Mouse (Mus musculus): Measurements from ENCODE around the gene Pvr. TPM values are rescaled to one million over a fixed set of nuclear protein-coding genes. Genes with fewer than 3 reads are reported as not detected.

Pvr gene
- polyA plus RNA-seq, 1 experiment: 16.5 TPM

DNA sequence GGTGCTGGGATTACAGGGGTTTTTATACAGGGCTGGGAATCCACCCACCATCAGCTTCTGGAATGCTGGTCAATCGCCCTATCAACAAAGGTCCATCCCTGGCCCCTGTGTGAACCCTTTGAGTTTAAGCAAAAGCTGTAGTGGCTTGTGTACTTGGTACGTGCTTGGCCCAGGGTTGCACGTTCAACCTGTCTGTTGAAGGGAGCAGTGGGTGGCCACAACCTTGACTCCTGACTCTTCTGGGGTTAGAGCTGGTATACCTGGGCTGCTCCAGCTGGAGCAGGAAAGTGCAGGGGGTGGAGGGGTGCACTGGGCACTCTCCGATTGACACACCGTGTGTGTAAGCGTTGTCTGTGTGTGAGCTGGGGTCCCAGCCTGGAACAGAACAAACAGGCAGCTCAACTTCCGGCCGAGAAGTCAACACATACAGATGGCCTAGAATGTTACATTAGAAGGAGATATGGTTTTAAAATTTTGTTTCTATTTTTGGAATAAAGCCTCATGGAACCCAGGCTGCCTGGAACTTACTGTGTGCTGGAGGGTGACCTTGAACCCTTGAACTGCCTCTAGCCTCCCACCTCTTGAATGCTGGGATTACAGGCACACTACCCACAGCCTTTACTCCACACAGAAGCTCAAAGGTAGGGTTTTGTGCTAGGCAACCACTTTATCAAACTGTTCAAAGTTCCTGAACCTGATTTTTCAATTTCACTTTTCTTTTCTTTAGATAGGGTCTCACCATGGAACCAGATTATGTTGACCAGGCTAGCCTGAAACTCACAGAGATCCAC, 55.5 kb downstream of the Pvr start:
- Histone ChIP-seq H3K4me3 (ENCODE audit: insufficient read depth, poor library complexity, severe bottlenecking) (no peak overlapping the region), H3ac (ENCODE audit: control insufficient read depth, insufficient read length, low read depth) (no peak overlapping the region), H3K27me3 (ENCODE audit: control insufficient read depth, insufficient read depth, insufficient read length) (no peaks in the 10 kb centered on the region)

DNA sequence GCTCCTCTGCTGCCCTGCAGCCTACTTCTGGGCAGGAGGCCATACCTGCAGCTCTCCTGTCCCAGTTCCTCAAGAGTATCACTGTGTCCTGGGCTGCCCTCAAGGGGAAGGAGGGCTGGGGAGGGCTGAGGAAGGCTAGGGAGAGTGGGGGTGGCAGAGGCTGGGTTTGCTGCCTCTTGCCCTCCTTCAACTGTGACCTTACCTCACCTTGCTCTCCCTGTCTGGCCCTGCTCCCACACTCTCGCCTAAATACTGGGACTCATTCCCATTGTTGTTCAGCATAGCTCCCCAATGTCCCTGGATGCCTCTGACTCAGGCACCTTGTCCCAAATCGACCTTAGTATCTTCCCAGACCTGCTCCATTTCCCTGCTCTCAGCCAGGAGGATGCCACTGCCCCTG, 56.7 kb downstream of the Pvr start:
- no peaks in the 10 kb centered on the region for H3K27me3 ChIP-seq (ENCODE audit: control insufficient read depth, insufficient read depth, insufficient read length)
- H3ac ChIP-seq (ENCODE audit: control insufficient read depth, insufficient read length, low read depth): no peak overlapping the region
- no peaks in the 10 kb centered on the region for H3K36me3 ChIP-seq (ENCODE audit: control insufficient read depth, insufficient read depth)
- no peak for TF ChIP-seq MYOG (IDR thresholded peaks at IDR 0.05; ENCODE audit: control insufficient read depth, extremely low read depth, insufficient read length)
- TF ChIP-seq USF1 (IDR thresholded peaks at IDR 0.05; ENCODE audit: low read depth): no peak
- TF ChIP-seq CTCF (IDR thresholded peaks at IDR 0.05; ENCODE audit: control insufficient read depth, insufficient read depth, insufficient read length): no peak
- TF ChIP-seq CEBPB (IDR thresholded peaks at IDR 0.05; ENCODE audit: low read depth): no peak
- no peak for TF ChIP-seq FOSL1 (IDR thresholded peaks at IDR 0.05; ENCODE audit: insufficient read depth, low read length, poor library complexity, severe bottlenecking)
- TF ChIP-seq MAX (IDR thresholded peaks at IDR 0.05): no peak
- no peak for TF ChIP-seq MYOD1 (IDR thresholded peaks at IDR 0.05; ENCODE audit: control insufficient read depth, insufficient read length, low read depth)
- no peaks in the 10 kb centered on the region for H3K79me3 ChIP-seq (ENCODE audit: low read depth)
- H3K79me2 ChIP-seq (ENCODE audit: control insufficient read depth, insufficient read depth): no peaks in the 10 kb centered on the region
- H3K4me3 ChIP-seq (ENCODE audit: insufficient read depth, poor library complexity, severe bottlenecking): no peak overlapping the region

More for the DNA sequence above, 55.5 kb downstream of the Pvr start:
- H3K79me3 ChIP-seq (ENCODE audit: low read depth): no peaks in the 10 kb centered on the region
- TF ChIP-seq CEBPB (IDR thresholded peaks at IDR 0.05; ENCODE audit: low read depth) (no peak), MAX (IDR thresholded peaks at IDR 0.05) (no peak), USF1 (IDR thresholded peaks at IDR 0.05; ENCODE audit: low read depth) (no peak), MYOD1 (IDR thresholded peaks at IDR 0.05; ENCODE audit: control insufficient read depth, insufficient read length, low read depth) (no peak), CTCF (IDR thresholded peaks at IDR 0.05; ENCODE audit: control insufficient read depth, insufficient read depth, insufficient read length) (no peak), MYOG (IDR thresholded peaks at IDR 0.05; ENCODE audit: control insufficient read depth, extremely low read depth, insufficient read length) (no peak), FOSL1 (IDR thresholded peaks at IDR 0.05; ENCODE audit: insufficient read depth, low read length, poor library complexity, severe bottlenecking) (no peak)
- no peaks in the 10 kb centered on the region for H3K79me2 ChIP-seq (ENCODE audit: control insufficient read depth, insufficient read depth)
- H3K36me3 ChIP-seq (ENCODE audit: control insufficient read depth, insufficient read depth): no peaks in the 10 kb centered on the region

DNA sequence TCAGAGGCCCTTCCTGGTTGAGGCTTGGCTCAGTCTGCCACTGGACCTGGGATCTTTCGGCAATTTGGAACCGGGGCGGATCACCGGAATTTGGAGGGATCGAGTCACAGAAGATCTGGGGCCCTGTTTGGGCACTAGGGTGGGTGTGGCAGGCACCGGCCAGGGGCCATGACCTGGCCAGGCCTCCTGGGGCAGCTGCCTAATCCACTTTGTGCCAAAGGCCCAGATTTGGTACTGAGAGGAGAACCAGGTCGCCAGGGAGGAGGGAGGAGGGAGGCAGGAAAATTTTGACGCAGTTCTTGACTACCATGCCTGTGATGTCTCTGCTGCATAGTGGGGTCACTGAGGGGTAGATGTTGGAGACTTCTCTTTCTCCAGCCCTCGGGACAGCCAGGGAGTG, 59.8 kb downstream of the Pvr start, which contains the start of gene Ceacam16:
Ceacam16 (minus strand) TSS at position 101 of the 400 bp plus-strand sequence.
- Histone ChIP-seq H3K79me3 (ENCODE audit: low read depth) (no peaks in the 10 kb centered on the region), H3K36me3 (ENCODE audit: control insufficient read depth, insufficient read depth) (no peaks in the 10 kb centered on the region), H3K27me3 (ENCODE audit: control insufficient read depth, insufficient read depth, insufficient read length) (no peaks in the 10 kb centered on the region), H3ac (ENCODE audit: control insufficient read depth, insufficient read length, low read depth) (no peak within 1 kb of the TSS), H3K79me2 (ENCODE audit: control insufficient read depth, insufficient read depth) (no peaks in the 10 kb centered on the region), H3K4me3 (ENCODE audit: insufficient read depth, poor library complexity, severe bottlenecking) (no peak within 1 kb of the TSS)
- TF ChIP-seq FOSL1 (IDR thresholded peaks at IDR 0.05; ENCODE audit: insufficient read depth, low read length, poor library complexity, severe bottlenecking) (no peak), MYOG (IDR thresholded peaks at IDR 0.05; ENCODE audit: control insufficient read depth, extremely low read depth, insufficient read length) (no peak), MAX (IDR thresholded peaks at IDR 0.05) (no peak), USF1 (IDR thresholded peaks at IDR 0.05; ENCODE audit: low read depth) (no peak), MYOD1 (IDR thresholded peaks at IDR 0.05; ENCODE audit: control insufficient read depth, insufficient read length, low read depth) (no peak), CTCF (IDR thresholded peaks at IDR 0.05; ENCODE audit: control insufficient read depth, insufficient read depth, insufficient read length) (no peak), CEBPB (IDR thresholded peaks at IDR 0.05; ENCODE audit: low read depth) (no peak)

GRCm38 (mm10) chr7:19859740-19860139, 61.2 kb downstream of the Pvr start:
- no peaks in the 10 kb centered on the region for H3K27me3 ChIP-seq (ENCODE audit: control insufficient read depth, insufficient read depth, insufficient read length)
- no peak overlapping the region for H3ac ChIP-seq (ENCODE audit: control insufficient read depth, insufficient read length, low read depth)
- no peak overlapping the region for H3K4me3 ChIP-seq (ENCODE audit: insufficient read depth, poor library complexity, severe bottlenecking)
- no peaks in the 10 kb centered on the region for H3K79me2 ChIP-seq (ENCODE audit: control insufficient read depth, insufficient read depth)
- no peak for TF ChIP-seq CEBPB (IDR thresholded peaks at IDR 0.05; ENCODE audit: low read depth)
- no peak for TF ChIP-seq FOSL1 (IDR thresholded peaks at IDR 0.05; ENCODE audit: insufficient read depth, low read length, poor library complexity, severe bottlenecking)
- no peak for TF ChIP-seq USF1 (IDR thresholded peaks at IDR 0.05; ENCODE audit: low read depth)
- TF ChIP-seq MYOD1 (IDR thresholded peaks at IDR 0.05; ENCODE audit: control insufficient read depth, insufficient read length, low read depth): no peak
- TF ChIP-seq MAX (IDR thresholded peaks at IDR 0.05): no peak
- TF ChIP-seq MYOG (IDR thresholded peaks at IDR 0.05; ENCODE audit: control insufficient read depth, extremely low read depth, insufficient read length): no peak
- TF ChIP-seq CTCF (IDR thresholded peaks at IDR 0.05; ENCODE audit: control insufficient read depth, insufficient read depth, insufficient read length): no peak
- no peaks in the 10 kb centered on the region for H3K79me3 ChIP-seq (ENCODE audit: low read depth)
- no peaks in the 10 kb centered on the region for H3K36me3 ChIP-seq (ENCODE audit: control insufficient read depth, insufficient read depth)

GRCm38 (mm10) chr7:19856283-19856682, 64.7 kb downstream of the Pvr start:
- Histone ChIP-seq H3K27me3 (ENCODE audit: control insufficient read depth, insufficient read depth, insufficient read length) (peaks cover 8% of the 10 kb centered on the region), H3K79me3 (ENCODE audit: low read depth) (no peaks in the 10 kb centered on the region), H3K36me3 (ENCODE audit: control insufficient read depth, insufficient read depth) (no peaks in the 10 kb centered on the region), H3K4me3 (ENCODE audit: insufficient read depth, poor library complexity, severe bottlenecking) (no peak overlapping the region), H3K79me2 (ENCODE audit: control insufficient read depth, insufficient read depth) (no peaks in the 10 kb centered on the region), H3ac (ENCODE audit: control insufficient read depth, insufficient read length, low read depth) (no peak overlapping the region)
- TF ChIP-seq MAX (IDR thresholded peaks at IDR 0.05) (no peak), FOSL1 (IDR thresholded peaks at IDR 0.05; ENCODE audit: insufficient read depth, low read length, poor library complexity, severe bottlenecking) (no peak), USF1 (IDR thresholded peaks at IDR 0.05; ENCODE audit: low read depth) (no peak), CTCF (IDR thresholded peaks at IDR 0.05; ENCODE audit: control insufficient read depth, insufficient read depth, insufficient read length) (no peak), MYOD1 (IDR thresholded peaks at IDR 0.05; ENCODE audit: control insufficient read depth, insufficient read length, low read depth) (no peak), MYOG (IDR thresholded peaks at IDR 0.05; ENCODE audit: control insufficient read depth, extremely low read depth, insufficient read length) (no peak), CEBPB (IDR thresholded peaks at IDR 0.05; ENCODE audit: low read depth) (no peak)
